Mouse (Mus musculus) thymus, adult 2 months (tissue): ENCODE measurements around the gene Selenbp2. TPM values are rescaled to one million over a fixed set of nuclear protein-coding genes. Genes with fewer than 3 reads are reported as not detected.
"Not testable (repeated sequence)": the region's sequence is repeated elsewhere in the genome, so short reads cannot be mapped to it uniquely, and the experiment has no call there.

Experiments
- DNase-seq: peaks from one replicate; pipeline ENCODE4 v3.0.0; 2021
- H3K27ac ChIP-seq: fragments of 200-500 bp; 2 replicates; pipeline ENCODE4 v1.5.1; 2012; ENCODE audit warnings: low read length, control low read depth; ENCODE audit not compliant: control insufficient read depth, insufficient read depth
- H3K27me3 ChIP-seq: fragments of 200-500 bp; 2 replicates; pipeline ENCODE4 v1.6.1; 2012; ENCODE audit warnings: mild to moderate bottlenecking, low read length, moderate library complexity, mixed read lengths; ENCODE audit not compliant: control insufficient read depth, insufficient read depth
- H3K36me3 ChIP-seq: fragments of 200-500 bp; 2 replicates; pipeline ENCODE4 v1.6.1; 2012; ENCODE audit warnings: mild to moderate bottlenecking, low read length, moderate library complexity; ENCODE audit not compliant: control insufficient read depth, insufficient read depth
- H3K4me1 ChIP-seq: fragments of 200-500 bp; replicated peaks from 2 replicates; pipeline ENCODE4 v1.6.1; 2012; ENCODE audit warnings: low read length; ENCODE audit not compliant: control insufficient read depth, insufficient read depth
- H3K4me3 ChIP-seq: fragments of 200-500 bp; 2 replicates; pipeline ENCODE4 v1.5.1; 2012; ENCODE audit warnings: mild to moderate bottlenecking, low read length, control low read depth, moderate library complexity; ENCODE audit not compliant: control insufficient read depth, insufficient read depth
- CTCF ChIP-seq: fragments of 200-500 bp; IDR thresholded peaks from 2 replicates; pipeline ENCODE4 v1.5.1; 2012; ENCODE audit warnings: mild to moderate bottlenecking, control low read depth, low read length, moderate library complexity, borderline replicate concordance; ENCODE audit not compliant: control insufficient read depth, poor library complexity, insufficient read depth; ENCODE audit errors: extremely low read depth
- POLR2A ChIP-seq: fragments of 200-500 bp; IDR thresholded peaks from 2 replicates; pipeline ENCODE4 v1.6.1; 2012; ENCODE audit warnings: mild to moderate bottlenecking, low read length, control low read depth, moderate library complexity; ENCODE audit not compliant: control insufficient read depth, poor library complexity, insufficient read depth; ENCODE audit errors: extremely low read depth
- WGBS: fragments of 180-500 bp; shearing (Covaris S2); methylation state at CpG from one replicate; pipeline ENCODE4 v1.1.7; 2018; 5-methylcytosine and 5-hydroxymethylcytosine counted together
- polyA plus RNA-seq: library from polyadenylated mRNA; depleted of rRNA; stranded (reverse); fragments of >200 nt; gene quantifications from 2 replicates; pipeline ENCODE4 v1.2.3, GENCODE M21; 2012; rRNA removed

Selenbp2 gene
- polyA plus RNA-seq, result 0.40 and 1.1 TPM in 2 replicates

GRCm38 (mm10) chr3:94693329-94693825, at the start of gene Selenbp2:
Gene Selenbp2, plus strand, starts transcription at chr3:94693556.
- no peak within 1 kb of the TSS for H3K4me3 ChIP-seq

DNA sequence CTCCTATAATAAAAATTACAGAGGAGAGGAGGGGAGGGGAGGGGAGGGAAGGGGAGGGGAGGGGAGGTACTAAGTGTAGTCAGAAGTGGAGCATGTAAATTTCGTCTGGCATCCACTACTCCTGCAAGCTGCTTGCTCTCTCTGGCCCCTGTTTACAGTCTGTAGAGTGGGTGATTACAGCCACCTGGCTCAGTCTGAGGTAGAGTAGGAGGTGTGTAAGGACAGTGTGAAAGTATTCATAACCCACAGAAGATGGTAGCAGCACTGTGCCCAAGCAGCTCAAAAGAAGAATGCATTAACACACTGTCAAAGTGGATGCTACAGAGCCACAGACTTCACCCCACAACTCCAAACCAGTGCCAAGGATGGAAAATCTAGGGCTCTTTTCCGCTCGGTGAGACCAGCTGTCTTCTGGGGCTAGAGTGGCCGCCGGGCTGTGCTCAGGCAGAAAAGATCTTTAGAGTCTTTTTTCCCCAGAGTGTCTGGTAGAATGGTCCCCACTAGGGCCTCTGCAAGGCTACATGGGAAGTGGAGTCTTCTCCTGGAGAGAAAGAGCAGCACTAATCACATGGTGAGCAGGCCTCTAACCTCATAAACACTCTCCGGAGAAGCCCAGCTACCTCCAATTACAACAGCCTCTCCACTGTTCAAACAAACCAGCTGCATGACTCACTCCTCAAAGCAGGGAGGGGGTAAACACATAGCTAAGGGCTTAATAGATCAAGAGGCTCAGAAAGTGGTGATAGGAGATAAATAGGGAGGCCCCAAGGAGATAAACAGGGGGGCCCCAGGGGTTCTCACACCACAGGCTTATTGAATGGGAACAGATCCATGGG, 44.4 kb upstream of the Selenbp2 start:
- Histone ChIP-seq H3K27ac (no peak overlapping the region), H3K4me1 (0 out of 2 replicates have a peak, but pooled peaks cover 2% of the 10 kb centered on the region), H3K27me3 (no peaks in the 10 kb centered on the region), H3K36me3 (no peaks in the 10 kb centered on the region), H3K4me3 (no peak overlapping the region)
- no peak for TF ChIP-seq POLR2A
- TF ChIP-seq CTCF, result no peak
- 86% methylated on average over 6 of the region's 6 CpGs for WGBS
- no peak for DNase-seq

More at GRCm38 (mm10) chr3:94693329-94693825, at the start of gene Selenbp2:
- Histone ChIP-seq H3K36me3 (no peaks in the 10 kb centered on the region), H3K27me3 (no peaks in the 10 kb centered on the region), H3K4me1 (no peaks in the 10 kb centered on the region), H3K27ac (no peak within 1 kb of the TSS)
- TF ChIP-seq POLR2A, result no peak
- TF ChIP-seq CTCF, result no peak
- 57% methylated on average over 5 of the region's 5 CpGs for WGBS
- DNase-seq, result no peak

GRCm38 (mm10) chr3:94650409-94650808, 42.9 kb upstream of the Selenbp2 start:
- H3K36me3 ChIP-seq, result no peaks in the 10 kb centered on the region
- H3K4me1 ChIP-seq, result 0 out of 2 replicates have a peak, but pooled peaks cover 2% of the 10 kb centered on the region
- WGBS, result 93% methylated on average over 7 of the region's 7 CpGs
- no peak for TF ChIP-seq POLR2A
- no peak for TF ChIP-seq CTCF
- no peak overlapping the region for H3K27ac ChIP-seq
- H3K27me3 ChIP-seq, result no peaks in the 10 kb centered on the region
- no peak for DNase-seq
- no peak overlapping the region for H3K4me3 ChIP-seq

- DNase-seq, H3K4me3 ChIP-seq, H3K27me3 ChIP-seq, H3K27ac ChIP-seq, H3K4me1 ChIP-seq, H3K36me3 ChIP-seq: not testable (repeated sequence)
- 96% methylated on average over 1 of the region's 1 CpGs for WGBS
Observed at GRCm38 (mm10) chr3:94653967-94654366, 39.4 kb upstream of the Selenbp2 start.

GRCm38 (mm10) chr3:94657852-94658739, 35.3 kb upstream of the Selenbp2 start:
- not testable (repeated sequence) for H3K36me3 ChIP-seq, H3K4me1 ChIP-seq, DNase-seq, H3K27ac ChIP-seq, H3K27me3 ChIP-seq
- peak overlapping the region; percentile 54 for H3K4me3 ChIP-seq
- 15% methylated on average over 25 of the region's 47 CpGs for WGBS

- H3K4me3 ChIP-seq, result peak within 1 kb of the TSS; percentile 54
- H3K4me1 ChIP-seq, H3K27ac ChIP-seq, H3K36me3 ChIP-seq, H3K27me3 ChIP-seq: not testable (repeated sequence)
- peak; percentile 87 for DNase-seq
- WGBS, result under 1% methylated on average over 23 of the region's 33 CpGs
Observed at GRCm38 (mm10) chr3:94658740-94659095, 34.6 kb upstream of the Selenbp2 start, which contains the start of gene Tuft1. Gene Tuft1, minus strand, starts transcription at chr3:94658872.

DNA sequence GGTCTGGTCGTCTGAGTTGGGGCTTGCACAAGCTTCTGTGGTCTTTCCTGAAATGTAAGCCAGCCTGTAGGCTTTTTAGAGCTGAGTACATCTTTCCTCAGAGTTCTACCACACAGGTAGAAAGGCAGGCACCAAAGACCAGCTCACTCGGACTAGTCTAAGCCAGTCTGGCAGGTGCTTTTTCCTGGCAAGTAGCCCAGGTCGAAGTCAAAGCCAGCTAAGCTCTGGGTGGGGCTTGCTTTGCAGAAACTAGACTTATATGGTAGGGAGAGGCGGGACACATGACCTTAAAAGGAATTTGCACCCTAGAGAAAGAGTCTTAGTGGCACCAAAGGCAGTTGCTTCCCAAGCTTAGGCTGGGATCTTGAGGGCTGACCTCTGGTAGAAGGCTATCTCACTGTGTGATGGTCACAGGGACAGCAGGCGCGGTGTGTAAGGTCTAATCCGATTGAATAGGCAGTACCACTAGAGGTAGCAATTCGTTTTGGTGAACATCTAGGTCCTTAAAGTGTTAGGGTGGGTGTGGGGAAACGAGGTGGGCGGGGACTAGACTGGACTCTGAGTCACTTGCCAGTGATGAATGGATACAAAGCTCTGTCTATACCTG, 34.1 kb upstream of the Selenbp2 start:
- not testable (repeated sequence) for H3K36me3 ChIP-seq, H3K4me1 ChIP-seq, H3K27me3 ChIP-seq, H3K27ac ChIP-seq, H3K4me3 ChIP-seq
- WGBS, result 38% methylated on average over 8 of the region's 10 CpGs
- peak; percentile 7 for DNase-seq

GRCm38 (mm10) chr3:94660841-94661240, 32.5 kb upstream of the Selenbp2 start:
- H3K27ac ChIP-seq, H3K27me3 ChIP-seq, DNase-seq, H3K4me1 ChIP-seq, H3K4me3 ChIP-seq, H3K36me3 ChIP-seq: not testable (repeated sequence)
- 94% methylated on average over 2 of the region's 2 CpGs for WGBS

DNA sequence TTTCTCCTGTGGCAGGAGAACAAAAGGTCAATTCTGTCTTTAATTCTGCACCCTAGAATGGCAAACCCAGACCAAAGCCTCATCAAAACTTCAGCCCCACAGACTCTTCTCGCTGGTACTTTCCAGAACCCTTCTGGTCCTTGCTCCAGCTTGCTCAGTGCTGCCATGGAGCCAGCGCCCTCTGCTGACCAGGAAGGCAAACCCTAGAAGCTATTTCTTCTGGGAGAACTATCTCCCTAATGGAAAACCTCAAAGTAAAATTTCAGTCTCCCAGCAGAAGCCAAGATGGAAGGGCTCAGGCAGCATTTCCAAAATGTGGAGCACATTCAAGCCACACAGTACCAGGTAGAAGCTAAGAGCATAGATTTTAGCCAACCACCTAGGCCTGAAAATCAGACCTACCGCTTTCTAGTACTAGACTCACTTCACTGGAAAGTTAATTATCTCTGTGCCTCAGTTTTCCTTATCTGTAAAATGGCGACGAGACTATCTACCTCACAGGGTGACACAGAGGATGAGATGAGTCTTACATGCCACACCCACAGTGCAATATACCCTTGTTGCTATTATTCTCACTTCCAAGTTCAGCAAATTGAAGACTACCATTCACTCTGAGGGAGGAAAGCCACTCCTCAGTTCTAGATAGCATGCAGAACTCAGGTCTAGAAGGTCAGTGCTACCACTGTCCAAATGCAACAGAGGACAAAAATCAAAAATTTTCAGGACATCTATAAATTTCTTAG, 28.1 kb upstream of the Selenbp2 start:
- WGBS, result 66% methylated on average over 5 of the region's 5 CpGs
- H3K4me3 ChIP-seq, result not testable (repeated sequence)

More for the DNA sequence above, 28.1 kb upstream of the Selenbp2 start:
- not testable (repeated sequence) for H3K27me3 ChIP-seq, H3K4me1 ChIP-seq, H3K36me3 ChIP-seq, H3K27ac ChIP-seq, DNase-seq
